Mouse (Mus musculus) kidney, postnatal 36 days (tissue): ENCODE data around the gene Arvcf.

Experiments used
- DNase-seq, 2 experiments: peaks; one replicate each; pipeline ENCODE4 v3.0.0; 2021 to 2022; ENCODE audit warnings: mixed read lengths in 2 of 2

Arvcf gene

DNA sequence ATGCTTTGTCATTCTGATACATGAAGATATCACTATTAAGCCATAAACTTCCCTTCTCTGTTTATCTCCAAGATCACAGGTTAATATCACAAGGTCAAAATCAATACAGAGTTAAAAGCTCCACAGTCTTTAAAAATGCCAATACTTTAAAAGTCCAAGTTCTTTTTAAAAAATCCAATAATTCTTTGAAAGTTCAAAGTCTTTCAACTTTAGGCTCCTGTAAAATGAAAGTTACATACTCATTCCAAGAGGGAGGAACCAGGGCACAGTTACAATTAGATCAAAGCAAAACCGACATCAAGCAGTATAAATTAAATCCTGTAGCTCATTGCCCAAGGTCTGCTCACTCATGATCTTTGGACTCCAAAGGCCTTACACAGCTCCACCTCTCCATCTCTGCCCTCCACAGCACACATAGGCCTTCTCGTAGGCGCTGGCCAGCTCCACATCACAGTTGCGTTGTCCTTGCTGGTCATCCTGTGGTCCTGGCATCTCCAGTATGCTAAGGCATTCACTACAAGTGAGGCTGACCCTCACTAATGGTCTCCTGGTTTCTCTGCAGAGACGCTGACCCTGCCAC lies 85.4 kb downstream of the Arvcf start:
- peak; percentile 21 to 40 for DNase-seq

- DNase-seq, result no peak
Measured at GRCm38 (mm10) chr16:18436128-18436527, 88.1 kb downstream of the Arvcf start.

DNA sequence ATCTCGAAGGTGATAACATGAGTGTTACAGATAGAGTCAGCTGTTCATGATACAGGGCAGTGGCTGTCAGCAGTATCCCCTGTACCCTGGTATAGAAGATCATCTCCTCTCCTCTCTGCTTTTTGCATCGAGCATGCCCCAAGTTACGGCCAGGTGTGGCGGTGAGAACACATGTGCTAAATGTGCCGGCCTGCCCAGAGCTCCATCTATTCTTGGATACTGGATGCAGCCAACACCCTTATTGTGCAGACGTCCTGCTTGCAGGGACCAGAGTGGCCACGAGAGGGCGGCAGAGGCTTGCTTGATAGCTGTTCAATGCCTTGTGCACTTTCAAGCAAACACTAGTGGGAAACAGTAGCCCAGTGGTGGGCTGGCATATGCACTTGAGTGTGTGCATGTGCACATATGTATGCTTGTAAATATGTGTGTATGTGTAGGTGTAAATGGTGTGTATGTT lies 95.4 kb downstream of the Arvcf start:
- DNase-seq, result peak; percentile 93 to 98

DNA sequence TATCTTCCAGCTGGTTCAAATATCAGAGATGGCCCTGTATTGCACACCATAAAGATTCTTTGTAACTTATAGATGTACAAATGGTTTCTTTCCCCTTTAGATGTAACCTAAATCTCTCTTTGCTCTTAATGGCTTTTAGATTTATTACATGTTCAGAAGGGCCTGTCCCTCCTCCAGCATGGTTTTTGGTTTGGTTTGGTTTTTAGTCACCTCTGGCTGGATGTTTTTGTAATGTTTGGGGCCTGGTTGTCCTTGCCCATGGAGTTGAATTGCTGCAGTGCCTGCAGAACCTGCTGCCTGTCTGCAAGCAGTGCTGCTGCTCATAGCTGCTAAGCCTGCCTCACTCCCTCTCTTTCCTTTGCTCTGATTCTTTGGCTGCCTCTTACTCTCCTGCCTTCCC lies 99.3 kb downstream of the Arvcf start:
- DNase-seq, result no peak

DNA sequence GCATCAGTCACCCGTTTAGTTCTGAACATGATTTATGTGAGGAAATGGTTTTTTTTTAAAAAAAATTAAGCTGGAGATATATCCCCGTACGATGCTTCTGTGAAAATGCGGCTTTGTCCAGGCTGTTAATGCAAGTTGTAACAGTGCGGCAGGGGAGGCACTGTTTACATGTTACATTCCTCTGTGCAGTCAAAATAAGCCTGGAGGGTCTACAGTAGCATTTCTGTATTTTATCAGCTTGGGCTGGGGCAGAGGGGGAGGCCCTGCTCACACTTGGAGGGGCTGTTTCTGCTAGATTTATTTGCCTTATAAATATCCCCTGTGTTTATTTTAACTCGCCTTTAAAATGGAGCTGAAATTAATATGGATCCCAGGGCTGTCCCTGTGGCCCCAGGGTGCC lies 100.1 kb downstream of the Arvcf start:
- DNase-seq, result no peak

- no peak for DNase-seq
Measured at GRCm38 (mm10) chr16:18449005-18449404, 101.0 kb downstream of the Arvcf start.

- DNase-seq, result peak in 1 of 2 experiments; percentile 25
Measured at GRCm38 (mm10) chr16:18451486-18452181, 103.7 kb downstream of the Arvcf start.

- no peak for DNase-seq
Measured at GRCm38 (mm10) chr16:18452361-18452862, 104.4 kb downstream of the Arvcf start.

- peak; percentile 16 to 51 for DNase-seq
Measured at GRCm38 (mm10) chr16:18453846-18454245, 105.9 kb downstream of the Arvcf start.

GRCm38 (mm10) chr16:18455407-18455806 lies 107.4 kb downstream of the Arvcf start:
- no peak for DNase-seq
